Mouse (Mus musculus): Measurements from ENCODE around the gene Mllt3. TPM values are rescaled to one million over a fixed set of nuclear protein-coding genes. Genes with fewer than 3 reads are reported as not detected.
A peak's percentile ranks its signal among the peaks of the same experiment; 100 is the strongest.

The Mllt3 gene
- 28.5 and 34.8 TPM in 2 replicates for polyA plus RNA-seq (2015; fragmentation: Nextera tagmentation; extraction: Ambion mirVana)

DNA sequence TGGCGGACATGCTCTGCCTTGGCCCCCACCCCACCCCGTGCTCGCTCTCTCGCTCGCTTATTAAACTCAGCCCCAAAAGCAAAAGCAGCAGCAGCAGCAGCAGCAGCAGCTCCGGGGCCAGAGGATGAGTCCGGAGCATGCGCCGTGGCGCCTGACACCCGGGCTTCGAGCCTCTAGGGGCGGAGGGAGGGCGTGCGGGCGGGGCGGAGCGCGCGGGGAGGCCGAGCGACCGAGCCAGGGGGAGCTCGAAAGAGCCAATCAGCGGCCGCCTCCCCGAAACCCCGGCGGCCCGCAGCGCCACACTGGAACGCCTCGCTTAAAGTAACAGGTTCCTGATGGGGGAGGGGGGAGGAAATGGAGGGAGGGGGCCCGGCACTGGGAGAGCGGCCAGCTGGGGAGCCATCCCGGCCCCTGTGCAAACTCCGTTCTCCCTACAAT is at the start of gene Mllt3:
Mllt3 (minus strand) TSS at position 149 of the 438 bp plus-strand sequence.
- peak; percentile 97 for ATAC-seq
- no peaks in the 10 kb centered on the region for H3K36me3 ChIP-seq (replicated peaks; ENCODE audit: insufficient read depth, low read length)
- DNase-seq = peak; percentile 96
- H3K4me2 ChIP-seq (ENCODE audit: low read depth, low read length) = peak within 1 kb of the TSS; percentile 100
- H3K9ac ChIP-seq (replicated peaks) = peak within 1 kb of the TSS; percentile 65
- H3K27ac ChIP-seq (ENCODE audit: low read depth) = peak within 1 kb of the TSS; percentile 55
- peaks cover 6% of the 10 kb centered on the region; the same call in 1 of the 2 replicates for H3K27me3 ChIP-seq (ENCODE audit: insufficient read depth, low read length)
- H3K4me1 ChIP-seq (ENCODE audit: insufficient read depth) = peaks cover 17% of the 10 kb centered on the region
- no peaks in the 10 kb centered on the region for H3K9me3 ChIP-seq (ENCODE audit: low read length)
- TF ChIP-seq EP300 (IDR thresholded peaks at IDR 0.05; ENCODE audit: low read depth) (no peak), CTCF (IDR thresholded peaks at IDR 0.05; ENCODE audit: low read depth) (0 out of 2 replicates have a peak, but pooled peaks have one; percentile 4)
- peak within 1 kb of the TSS; percentile 86 for H3K4me3 ChIP-seq (ENCODE audit: low read depth, low read length)
- under 1% methylated on average over 34 of the region's 37 CpGs for WGBS (ENCODE audit: insufficient replicate concordance)

DNA sequence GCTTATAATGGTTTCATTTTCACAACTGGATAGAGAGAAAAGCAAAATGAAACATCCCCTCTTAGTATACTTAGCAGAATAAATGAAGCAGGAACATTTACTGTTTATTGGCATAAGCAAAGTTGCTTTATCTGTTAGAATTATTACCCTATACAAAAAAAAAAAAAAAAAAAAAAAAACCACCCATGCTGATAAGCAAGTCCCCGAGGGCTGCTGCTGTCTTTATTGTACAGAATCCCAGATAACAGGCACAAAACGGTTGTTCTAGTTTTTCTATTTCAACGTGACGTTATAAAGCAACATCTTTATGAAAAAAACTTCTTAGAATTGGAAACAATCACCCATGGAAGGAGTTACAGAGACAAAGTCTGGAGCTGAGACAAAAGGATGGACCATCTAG is 49.2 kb upstream of the Mllt3 start:
- Histone ChIP-seq H3K27ac (ENCODE audit: low read depth) (no peak overlapping the region), H3K4me1 (ENCODE audit: insufficient read depth) (no peaks in the 10 kb centered on the region), H3K4me3 (ENCODE audit: low read depth, low read length) (no peak overlapping the region), H3K36me3 (replicated peaks; ENCODE audit: insufficient read depth, low read length) (no peaks in the 10 kb centered on the region), H3K27me3 (ENCODE audit: insufficient read depth, low read length) (no peaks in the 10 kb centered on the region), H3K9me3 (ENCODE audit: low read length) (no peaks in the 10 kb centered on the region), H3K4me2 (ENCODE audit: low read depth, low read length) (0 out of 2 replicates have a peak overlapping the region, but pooled peaks have one; percentile 4), H3K9ac (replicated peaks) (no peak overlapping the region)
- 50% methylated on average over 4 of the region's 4 CpGs for WGBS (ENCODE audit: insufficient replicate concordance)
- ATAC-seq (no peak), DNase-seq (no peak)
- 0 out of 2 replicates have a peak, but pooled peaks have one; percentile 32 for TF ChIP-seq EP300 (IDR thresholded peaks at IDR 0.05; ENCODE audit: low read depth)
- no peak for TF ChIP-seq CTCF (IDR thresholded peaks at IDR 0.05; ENCODE audit: low read depth)

GRCm38 (mm10) chr4:88081885-88082284 is 48.7 kb upstream of the Mllt3 start:
- no peak for ATAC-seq

GRCm38 (mm10) chr4:88081417-88081816 is 48.3 kb upstream of the Mllt3 start:
- WGBS (ENCODE audit: insufficient replicate concordance) = 66% methylated on average over 5 of the region's 5 CpGs
- no peak overlapping the region for H3K4me2 ChIP-seq (ENCODE audit: low read depth, low read length)
- ATAC-seq = no peak

More at GRCm38 (mm10) chr4:88081885-88082284, 48.7 kb upstream of the Mllt3 start:
- no peak for DNase-seq
- no peaks in the 10 kb centered on the region for H3K36me3 ChIP-seq (replicated peaks; ENCODE audit: insufficient read depth, low read length)
- H3K4me1 ChIP-seq (ENCODE audit: insufficient read depth) = no peaks in the 10 kb centered on the region
- TF ChIP-seq EP300 (IDR thresholded peaks at IDR 0.05; ENCODE audit: low read depth) = no peak
- no peak overlapping the region for H3K4me3 ChIP-seq (ENCODE audit: low read depth, low read length)
- no peak overlapping the region for H3K27ac ChIP-seq (ENCODE audit: low read depth)
- WGBS (ENCODE audit: insufficient replicate concordance) = 86% methylated on average over 3 of the region's 3 CpGs
- H3K9ac ChIP-seq (replicated peaks) = no peak overlapping the region
- peak overlapping the region; percentile 4; the same call in 1 of the 2 replicates for H3K4me2 ChIP-seq (ENCODE audit: low read depth, low read length)
- H3K27me3 ChIP-seq (ENCODE audit: insufficient read depth, low read length) = no peaks in the 10 kb centered on the region
- H3K9me3 ChIP-seq (ENCODE audit: low read length) = no peaks in the 10 kb centered on the region

DNA sequence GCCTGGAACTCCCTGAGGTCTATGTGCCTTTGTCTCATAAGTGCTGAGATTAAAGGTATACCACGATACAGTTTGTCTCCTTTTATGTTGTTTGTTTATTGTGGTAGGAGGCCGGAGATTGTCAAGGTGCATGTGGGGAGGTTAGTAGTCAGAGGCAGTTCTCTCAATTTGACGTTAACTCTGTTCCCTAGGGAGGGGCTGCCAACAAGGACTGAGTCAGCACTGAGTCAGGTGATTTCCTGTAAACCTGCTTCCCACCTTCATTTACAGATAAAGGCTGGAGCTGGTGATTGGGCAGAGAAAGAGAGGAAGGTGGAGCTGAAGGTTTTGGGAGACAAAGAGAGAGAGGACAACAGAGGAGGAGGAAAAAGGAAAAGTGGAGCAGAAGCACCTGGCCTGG is 45.8 kb upstream of the Mllt3 start:
- Histone ChIP-seq H3K27me3 (ENCODE audit: insufficient read depth, low read length) (no peaks in the 10 kb centered on the region), H3K4me3 (ENCODE audit: low read depth, low read length) (no peak overlapping the region), H3K9me3 (ENCODE audit: low read length) (no peaks in the 10 kb centered on the region), H3K27ac (ENCODE audit: low read depth) (no peak overlapping the region), H3K4me1 (ENCODE audit: insufficient read depth) (no peaks in the 10 kb centered on the region), H3K36me3 (replicated peaks; ENCODE audit: insufficient read depth, low read length) (no peaks in the 10 kb centered on the region), H3K4me2 (ENCODE audit: low read depth, low read length) (no peak overlapping the region), H3K9ac (replicated peaks) (no peak overlapping the region)
- TF ChIP-seq EP300 (IDR thresholded peaks at IDR 0.05; ENCODE audit: low read depth) (no peak), CTCF (IDR thresholded peaks at IDR 0.05; ENCODE audit: low read depth) (no peak)
- ATAC-seq (no peak), DNase-seq (no peak)
- WGBS (ENCODE audit: insufficient replicate concordance) = 54% methylated on average over 3 of the region's 3 CpGs

More at GRCm38 (mm10) chr4:88081417-88081816, 48.3 kb upstream of the Mllt3 start:
- Histone ChIP-seq H3K4me3 (ENCODE audit: low read depth, low read length) (no peak overlapping the region), H3K36me3 (replicated peaks; ENCODE audit: insufficient read depth, low read length) (no peaks in the 10 kb centered on the region), H3K9ac (replicated peaks) (no peak overlapping the region), H3K27me3 (ENCODE audit: insufficient read depth, low read length) (no peaks in the 10 kb centered on the region), H3K4me1 (ENCODE audit: insufficient read depth) (no peaks in the 10 kb centered on the region), H3K27ac (ENCODE audit: low read depth) (no peak overlapping the region), H3K9me3 (ENCODE audit: low read length) (no peaks in the 10 kb centered on the region)
- no peak for DNase-seq
- TF ChIP-seq CTCF (IDR thresholded peaks at IDR 0.05; ENCODE audit: low read depth) = no peak
- TF ChIP-seq EP300 (IDR thresholded peaks at IDR 0.05; ENCODE audit: low read depth) = no peak

GRCm38 (mm10) chr4:88075388-88075787 is 42.2 kb upstream of the Mllt3 start:
- H3K9ac ChIP-seq (replicated peaks) = no peak overlapping the region
- no peaks in the 10 kb centered on the region for H3K36me3 ChIP-seq (replicated peaks; ENCODE audit: insufficient read depth, low read length)
- TF ChIP-seq CTCF (IDR thresholded peaks at IDR 0.05; ENCODE audit: low read depth) (no peak), EP300 (IDR thresholded peaks at IDR 0.05; ENCODE audit: low read depth) (no peak)
- no peaks in the 10 kb centered on the region for H3K4me1 ChIP-seq (ENCODE audit: insufficient read depth)
- H3K27me3 ChIP-seq (ENCODE audit: insufficient read depth, low read length) = no peaks in the 10 kb centered on the region
- H3K4me2 ChIP-seq (ENCODE audit: low read depth, low read length) = no peak overlapping the region
- DNase-seq = no peak
- no peaks in the 10 kb centered on the region for H3K9me3 ChIP-seq (ENCODE audit: low read length)
- no peak overlapping the region for H3K27ac ChIP-seq (ENCODE audit: low read depth)
- WGBS (ENCODE audit: insufficient replicate concordance) = 79% methylated on average over 2 of the region's 2 CpGs
- no peak overlapping the region for H3K4me3 ChIP-seq (ENCODE audit: low read depth, low read length)
- no peak for ATAC-seq
